Mouse (Mus musculus): Measurements from ENCODE around the gene Idi2.

The Idi2 gene

GRCm38 (mm10) chr13:8999464-8999863 lies 46.8 kb downstream of the Idi2 start:
- no peak for DNase-seq

GRCm38 (mm10) chr13:9003306-9003705 lies 50.6 kb downstream of the Idi2 start:
- no peak for DNase-seq

Data from thymus, adult 18-20 months (tissue).